Mouse (Mus musculus) lung, postnatal 0 days (tissue): ENCODE measurements around the gene Dnajc30.

Source experiments
- CTCF ChIP-seq: IDR thresholded peaks from 2 replicates; pipeline ENCODE4 v1.5.1; 2016; ENCODE audit warnings: antibody characterized with exemption, mild to moderate bottlenecking
- EP300 ChIP-seq: IDR thresholded peaks from 2 replicates; pipeline ENCODE4 v1.6.1; 2016; ENCODE audit warnings: antibody characterized with exemption, mild to moderate bottlenecking, control low read depth

DNA sequence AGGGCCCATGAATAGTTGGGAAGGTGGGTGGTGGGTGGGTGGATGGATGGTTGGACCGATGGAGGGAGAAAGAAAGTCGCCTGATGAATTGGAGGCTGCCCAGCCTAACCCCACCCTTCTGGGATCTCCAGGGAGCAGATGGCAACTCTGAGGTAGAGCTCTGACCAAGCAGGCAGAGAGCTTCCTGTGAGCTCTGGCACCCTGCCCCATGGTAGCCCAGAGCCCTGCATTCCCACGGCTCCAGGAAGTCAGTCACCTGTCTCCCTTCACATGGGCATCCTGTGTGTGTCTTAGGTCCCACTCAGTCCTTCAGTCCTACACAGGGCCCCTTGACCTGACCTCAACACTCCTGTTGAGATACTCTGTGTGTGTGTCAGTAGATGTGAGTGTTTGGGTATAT, 26.1 kb upstream of the Dnajc30 start:
- TF ChIP-seq CTCF = no peak
- no peak for TF ChIP-seq EP300
